Mouse (Mus musculus) lung, postnatal 0 days (tissue): ENCODE results near the gene Hist2h4. TPM values are rescaled to one million over a fixed set of nuclear protein-coding genes. Genes with fewer than 3 reads are reported as not detected.
A peak's percentile ranks its signal among the peaks of the same experiment; 100 is the strongest.
"Not testable (repeated sequence)": the region's sequence is repeated elsewhere in the genome, so short reads cannot be mapped to it uniquely, and the experiment has no call there.

Experiments used
- ATAC-seq: fragments of 200-750 bp; cut with Nextera tagmentation; 2 replicates; pipeline ENCODE4 v1.8.0; 2017; ENCODE audit warnings: moderate library complexity
- DNase-seq: peaks from one replicate; pipeline ENCODE4 v3.0.0-alpha.2; 2016; ENCODE audit warnings: low spot score
- H3K27ac ChIP-seq: fragments of 300-500 bp; sonication (generic); 2 replicates; pipeline ENCODE4 v1.5.1; 2014; ENCODE audit warnings: antibody characterized with exemption, mild to moderate bottlenecking, low read length, mixed read lengths
- H3K27me3 ChIP-seq: fragments of 300-500 bp; sonication (generic); replicated peaks from 2 replicates; pipeline ENCODE4 v1.6.1; 2014; ENCODE audit warnings: low read length, mixed read lengths; ENCODE audit not compliant: insufficient read depth
- H3K36me3 ChIP-seq: fragments of 300-500 bp; sonication (generic); 2 replicates; pipeline ENCODE4 v1.6.1; 2014; ENCODE audit warnings: low read length, mixed read lengths; ENCODE audit not compliant: insufficient read depth
- H3K4me1 ChIP-seq: fragments of 300-500 bp; sonication (generic); 2 replicates; pipeline ENCODE4 v1.6.1; 2014; ENCODE audit warnings: antibody characterized with exemption, low read depth, low read length, mixed read lengths; ENCODE audit not compliant: insufficient read depth
- H3K4me2 ChIP-seq: fragments of 300-500 bp; sonication (generic); replicated peaks from 2 replicates; pipeline ENCODE4 v1.6.1; 2014; ENCODE audit warnings: low read depth, mild to moderate bottlenecking, low read length, moderate library complexity, mixed read lengths
- H3K4me3 ChIP-seq: fragments of 300-500 bp; sonication (generic); 2 replicates; pipeline ENCODE4 v1.5.1; 2014; ENCODE audit warnings: low read depth, low read length
- H3K9ac ChIP-seq: fragments of 300-500 bp; sonication (generic); replicated peaks from 2 replicates; pipeline ENCODE4 v1.6.1; 2014; ENCODE audit warnings: low read depth, mild to moderate bottlenecking
- H3K9me3 ChIP-seq: fragments of 300-500 bp; sonication (generic); 2 replicates; pipeline ENCODE4 v1.6.1; 2016; ENCODE audit warnings: low read length, mixed read lengths
- CTCF ChIP-seq: IDR thresholded peaks from 2 replicates; pipeline ENCODE4 v1.5.1; 2016; ENCODE audit warnings: antibody characterized with exemption, mild to moderate bottlenecking
- EP300 ChIP-seq: IDR thresholded peaks from 2 replicates; pipeline ENCODE4 v1.6.1; 2016; ENCODE audit warnings: antibody characterized with exemption, mild to moderate bottlenecking, control low read depth
- WGBS: fragments of 180-500 bp; shearing (Covaris S2); extraction: QIAGEN DNeasy Blood & Tissue Kit; methylation state at CpG from one replicate; pipeline ENCODE4 v1.1.7; 2014; 5-methylcytosine and 5-hydroxymethylcytosine counted together
- polyA plus RNA-seq: library from polyadenylated mRNA; unstranded; fragments of >200 nt; fragmentation: Nextera tagmentation; extraction: Ambion mirVana; gene quantifications from 2 replicates; pipeline ENCODE4 v1.2.1, GENCODE M21; 2015

Hist2h4 gene
- polyA plus RNA-seq, 1 experiment from 2014 or later: 9.8 TPM

DNA sequence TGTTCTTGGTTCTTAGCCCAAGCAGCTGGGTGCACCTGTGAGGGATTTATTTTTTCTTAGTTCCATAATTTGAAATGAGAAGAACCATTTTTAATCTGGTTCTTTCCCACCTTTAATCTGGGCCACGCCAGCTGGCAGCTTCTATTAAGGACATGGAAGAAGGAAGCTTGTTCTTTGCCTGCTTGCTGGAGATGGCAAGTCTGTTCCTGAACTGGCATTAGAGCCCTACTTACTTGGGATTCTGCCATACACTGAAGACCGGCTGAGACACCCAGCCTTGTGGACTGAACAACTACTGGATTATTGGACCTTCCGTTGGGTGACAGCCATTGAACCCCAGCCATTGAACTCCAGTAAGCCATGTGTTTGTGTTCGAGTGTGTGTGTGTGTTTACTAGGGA is 40.3 kb downstream of the Hist2h4 start:
- no peak for DNase-seq
- no peak for ATAC-seq
- Histone ChIP-seq H3K36me3 (no peaks in the 10 kb centered on the region), H3K9ac (no peak overlapping the region), H3K27ac (no peak overlapping the region), H3K4me3 (no peak overlapping the region), H3K27me3 (no peaks in the 10 kb centered on the region), H3K4me1 (peaks cover 9% of the 10 kb centered on the region; the same call in 1 of the 2 replicates), H3K9me3 (no peaks in the 10 kb centered on the region), H3K4me2 (no peak overlapping the region; the same call in 1 of the 2 replicates)
- 84% methylated on average over 4 of the region's 4 CpGs for WGBS
- TF ChIP-seq CTCF: no peak
- no peak for TF ChIP-seq EP300

DNA sequence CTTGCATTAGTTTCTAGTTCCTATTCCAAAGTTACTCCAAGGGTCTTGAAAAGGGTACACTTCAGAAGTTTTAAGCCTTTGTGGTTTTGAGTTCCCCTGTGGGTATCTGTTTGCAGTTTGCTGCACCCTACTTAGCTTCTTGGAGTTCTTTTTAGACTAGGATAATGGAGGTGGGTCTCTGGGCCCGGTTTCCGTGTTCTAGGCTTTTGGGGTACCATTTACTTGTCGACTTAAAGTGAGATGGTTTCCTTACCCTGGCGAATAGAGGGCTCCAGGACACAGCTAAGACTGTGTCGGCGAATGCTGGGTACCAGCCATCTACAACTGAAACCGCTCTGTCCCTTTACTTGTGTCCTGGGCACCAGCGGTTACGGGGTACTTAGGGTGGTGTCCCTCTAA is 41.5 kb downstream of the Hist2h4 start:
- 22% methylated on average over 9 of the region's 9 CpGs for WGBS
- ATAC-seq (no peak), DNase-seq (no peak)
- H3K4me1 ChIP-seq: peaks cover 9% of the 10 kb centered on the region; the same call in 1 of the 2 replicates
- no peaks in the 10 kb centered on the region for H3K36me3 ChIP-seq
- H3K4me3 ChIP-seq: peak overlapping the region; percentile 64
- no peaks in the 10 kb centered on the region for H3K27me3 ChIP-seq
- peak overlapping the region; percentile 74 for H3K4me2 ChIP-seq
- H3K9me3 ChIP-seq: no peaks in the 10 kb centered on the region
- H3K27ac ChIP-seq: peak overlapping the region; percentile 98
- TF ChIP-seq CTCF (no peak), EP300 (no peak)
- 0 out of 2 replicates have a peak overlapping the region, but pooled peaks have one; percentile 37 for H3K9ac ChIP-seq

GRCm38 (mm10) chr3:96220765-96221639 is 42.1 kb downstream of the Hist2h4 start, which contains the start of the genes Hist2h2ac and Hist2h2be:
TSS of gene Hist2h2ac (minus strand) at chr3:96220880.
TSS of gene Hist2h2be (plus strand) at chr3:96221119.
- DNase-seq: peak; percentile 98
- Histone ChIP-seq H3K27ac (peak within 1 kb of the TSS; percentile 98), H3K4me2 (peak within 1 kb of the TSS; percentile 74), H3K4me1 (peaks cover 9% of the 10 kb centered on the region; the same call in 1 of the 2 replicates), H3K27me3 (no peaks in the 10 kb centered on the region), H3K9me3 (no peaks in the 10 kb centered on the region), H3K4me3 (peak within 1 kb of the TSS; percentile 64), H3K36me3 (no peaks in the 10 kb centered on the region), H3K9ac (peak within 1 kb of the TSS; percentile 89)
- TF ChIP-seq CTCF: 0 out of 2 replicates have a peak, but pooled peaks have one; percentile 20
- no peak; the same call in none of the 2 replicates for TF ChIP-seq EP300
- WGBS: 1% methylated on average over 43 of the region's 43 CpGs
- ATAC-seq: peak; percentile 93

- Histone ChIP-seq H3K4me2 (peak overlapping the region; percentile 74), H3K4me3 (peak overlapping the region; percentile 64), H3K9ac (peak overlapping the region; percentile 89), H3K27ac (peak overlapping the region; percentile 98)
- not testable (repeated sequence) for H3K4me1 ChIP-seq, H3K27me3 ChIP-seq, H3K9me3 ChIP-seq, DNase-seq, H3K36me3 ChIP-seq
- peak; percentile 6; the same call in 1 of the 2 replicates for TF ChIP-seq CTCF
- peak; percentile 9 for ATAC-seq
- 1% methylated on average over 23 of the region's 47 CpGs for WGBS
Measured at GRCm38 (mm10) chr3:96220131-96220764, 42.9 kb downstream of the Hist2h4 start.

DNA sequence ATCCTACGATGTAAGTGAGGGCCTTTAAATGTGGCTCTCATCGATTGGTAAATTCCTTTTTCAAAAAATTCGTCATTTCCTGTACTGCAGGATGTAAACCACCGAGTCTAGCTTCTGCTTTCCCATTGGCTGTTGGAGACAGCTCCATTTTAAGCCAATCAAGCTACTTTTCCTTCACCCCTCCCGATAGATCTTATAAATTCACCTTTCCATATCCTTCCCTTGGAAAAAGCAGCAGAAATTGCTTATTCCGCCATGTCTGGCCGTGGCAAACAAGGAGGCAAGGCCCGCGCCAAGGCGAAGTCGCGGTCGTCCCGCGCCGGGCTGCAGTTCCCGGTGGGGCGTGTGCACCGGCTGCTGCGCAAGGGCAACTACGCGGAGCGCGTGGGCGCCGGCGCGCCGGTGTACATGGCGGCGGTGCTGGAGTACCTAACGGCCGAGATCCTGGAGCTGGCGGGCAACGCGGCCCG is 43.4 kb downstream of the Hist2h4 start, which contains the start of the genes Bola1 and Hist2h2ab:
Gene Bola1, minus strand, starts transcription at position 49 of the 470 bp plus-strand sequence.
Gene Hist2h2ab, plus strand, starts transcription at position 205 of the 470 bp plus-strand sequence.
- peak; percentile 72 for ATAC-seq
- peaks cover 9% of the 10 kb centered on the region; the same call in 1 of the 2 replicates for H3K4me1 ChIP-seq
- WGBS: under 1% methylated on average over 36 of the region's 37 CpGs
- no peaks in the 10 kb centered on the region for H3K9me3 ChIP-seq
- H3K27me3 ChIP-seq: no peaks in the 10 kb centered on the region
- TF ChIP-seq CTCF: no peak
- TF ChIP-seq EP300: peak; percentile 60; the same call in 1 of the 2 replicates
- H3K9ac ChIP-seq: peak within 1 kb of the TSS; percentile 89
- DNase-seq: peak; percentile 97
- peak within 1 kb of the TSS; percentile 64 for H3K4me3 ChIP-seq
- H3K36me3 ChIP-seq: no peaks in the 10 kb centered on the region
- peak within 1 kb of the TSS; percentile 74 for H3K4me2 ChIP-seq
- peak within 1 kb of the TSS; percentile 98 for H3K27ac ChIP-seq
